Mouse (Mus musculus) forebrain, postnatal 0 days (tissue): ENCODE measurements around the gene Slc6a20b. TPM values are rescaled to one million over a fixed set of nuclear protein-coding genes. Genes with fewer than 3 reads are reported as not detected.
A peak's percentile ranks its signal among the peaks of the same experiment; 100 is the strongest.
"Not testable (repeated sequence)": the region's sequence is repeated elsewhere in the genome, so short reads cannot be mapped to it uniquely, and the experiment has no call there.

Source experiments
- ATAC-seq: fragments of 200-750 bp; cut with Nextera tagmentation; 2 replicates; pipeline ENCODE4 v1.8.0; 2017; ENCODE audit warnings: mild to moderate bottlenecking, moderate library complexity
- DNase-seq: peaks from one replicate; pipeline ENCODE4 v3.0.0-alpha.2; 2015
- H3K27ac ChIP-seq: fragments of 300-500 bp; sonication (generic); 2 replicates; pipeline ENCODE4 v1.5.1; 2014; ENCODE audit warnings: low read depth, mild to moderate bottlenecking, antibody characterized with exemption, low read length, moderate library complexity, mixed read lengths
- H3K27me3 ChIP-seq: fragments of 300-500 bp; sonication (generic); 2 replicates; pipeline ENCODE4 v1.6.1; 2014; ENCODE audit warnings: mild to moderate bottlenecking, low read length, mixed read lengths; ENCODE audit not compliant: insufficient read depth
- H3K36me3 ChIP-seq: fragments of 300-500 bp; sonication (generic); 2 replicates; pipeline ENCODE4 v1.6.1; 2014; ENCODE audit warnings: mild to moderate bottlenecking, moderate library complexity; ENCODE audit not compliant: insufficient read depth
- H3K4me1 ChIP-seq: fragments of 300-500 bp; sonication (generic); 2 replicates; pipeline ENCODE4 v1.6.1; 2014; ENCODE audit warnings: antibody characterized with exemption; ENCODE audit not compliant: insufficient read depth
- H3K4me2 ChIP-seq: fragments of 300-500 bp; sonication (generic); 2 replicates; pipeline ENCODE4 v1.6.1; 2014; ENCODE audit warnings: low read depth, mild to moderate bottlenecking, moderate library complexity
- H3K4me3 ChIP-seq: fragments of 300-500 bp; sonication (generic); 2 replicates; pipeline ENCODE4 v1.5.1; 2014; ENCODE audit warnings: low read depth, low read length, mixed read lengths
- H3K9ac ChIP-seq: fragments of 300-500 bp; sonication (generic); 2 replicates; pipeline ENCODE4 v1.6.1; 2014; ENCODE audit warnings: mild to moderate bottlenecking
- H3K9me3 ChIP-seq: fragments of 300-500 bp; sonication (generic); 2 replicates; pipeline ENCODE4 v1.6.1; 2016; ENCODE audit warnings: low read length
- CTCF ChIP-seq: sonication (generic); IDR thresholded peaks from 2 replicates; pipeline ENCODE4 v1.5.1; 2016; ENCODE audit warnings: antibody characterized with exemption, control low read depth, low read depth
- WGBS: fragments of 180-500 bp; shearing (Covaris S2); extraction: QIAGEN DNeasy Blood & Tissue Kit; methylation state at CpG from one replicate; pipeline ENCODE4 v1.1.7; 2014; 5-methylcytosine and 5-hydroxymethylcytosine counted together
- polyA plus RNA-seq: library from polyadenylated mRNA; unstranded; fragments of >200 nt; fragmentation: Nextera tagmentation; extraction: Ambion mirVana; gene quantifications from 2 replicates; pipeline ENCODE4 v1.2.1, GENCODE M21; 2015
- total RNA-seq: library from RNA; depleted of rRNA; stranded (reverse); fragments of >200 nt; gene quantifications from 2 replicates; pipeline ENCODE4 v1.2.3, GENCODE M21; 2014; rRNA removed

The Slc6a20b gene
- 0.08 and 0.10 TPM in 2 replicates for total RNA-seq
- polyA plus RNA-seq = 0.08 and 0.19 TPM in 2 replicates

DNA sequence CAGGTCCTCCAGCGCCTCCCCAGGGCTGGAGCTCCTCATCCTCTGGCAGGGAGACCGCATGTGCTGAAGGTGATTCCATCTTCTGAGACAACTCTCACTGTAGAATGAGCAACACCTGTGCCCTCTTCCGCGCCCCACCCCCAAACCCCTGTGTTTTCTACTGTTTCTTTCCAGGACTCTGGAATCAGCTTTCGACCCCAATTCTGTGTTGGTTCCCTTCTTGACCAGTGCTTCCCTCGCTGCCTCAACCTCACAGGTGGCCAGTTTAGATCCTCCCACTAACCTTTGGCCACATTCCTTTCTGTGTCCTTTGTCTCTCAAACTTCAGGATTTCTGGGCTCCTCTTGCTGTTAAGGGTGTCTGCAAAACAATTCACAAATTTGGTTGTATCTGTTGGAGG, at the start of gene Slc6a20b:
Gene Slc6a20b (minus strand): TSS at position 285 of the 400 bp plus-strand sequence.
- WGBS = 84% methylated on average over 6 of the region's 6 CpGs
- no peak for TF ChIP-seq CTCF
- Histone ChIP-seq H3K27ac (no peak within 1 kb of the TSS), H3K36me3 (no peaks in the 10 kb centered on the region), H3K9me3 (no peaks in the 10 kb centered on the region), H3K4me3 (no peak within 1 kb of the TSS), H3K27me3 (no peaks in the 10 kb centered on the region), H3K4me1 (no peaks in the 10 kb centered on the region), H3K4me2 (no peak within 1 kb of the TSS), H3K9ac (no peak within 1 kb of the TSS)
- ATAC-seq = no peak
- DNase-seq = no peak

DNA sequence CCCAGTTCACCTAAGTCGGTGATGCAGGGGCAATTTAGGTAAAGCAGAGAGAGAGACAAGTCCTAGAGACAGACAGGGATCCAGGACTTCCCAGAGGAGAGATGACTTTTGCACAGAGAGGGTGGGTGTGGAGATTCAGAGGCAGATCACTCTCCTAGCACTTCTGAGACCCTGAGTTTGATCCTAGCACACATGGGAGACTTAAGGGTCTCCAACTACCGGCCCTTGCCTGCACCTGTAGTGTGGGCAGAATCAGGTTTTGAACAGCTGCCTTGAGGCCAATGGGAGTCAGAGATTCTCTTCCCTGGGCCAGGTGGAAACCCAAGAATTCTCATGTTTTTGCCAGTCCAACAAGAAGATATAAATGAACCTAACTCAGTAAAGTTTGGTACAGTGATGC, 46.8 kb upstream of the Slc6a20b start:
- peak overlapping the region; percentile 39; the same call in 1 of the 2 replicates for H3K4me3 ChIP-seq
- DNase-seq (no peak), ATAC-seq (no peak)
- peak overlapping the region; percentile 74 for H3K4me2 ChIP-seq
- no peak overlapping the region for H3K27ac ChIP-seq
- H3K4me1 ChIP-seq = peaks cover 6% of the 10 kb centered on the region; the same call in 1 of the 2 replicates
- peaks cover 37% of the 10 kb centered on the region for H3K27me3 ChIP-seq
- no peaks in the 10 kb centered on the region for H3K9me3 ChIP-seq
- no peaks in the 10 kb centered on the region for H3K36me3 ChIP-seq
- 30% methylated on average over 2 of the region's 2 CpGs for WGBS
- H3K9ac ChIP-seq = no peak overlapping the region
- no peak for TF ChIP-seq CTCF

- DNase-seq (no peak), ATAC-seq (no peak)
- peaks cover 6% of the 10 kb centered on the region; the same call in 1 of the 2 replicates for H3K4me1 ChIP-seq
- peaks cover 37% of the 10 kb centered on the region for H3K27me3 ChIP-seq
- no peak for TF ChIP-seq CTCF
- peak within 1 kb of the TSS; percentile 39 for H3K4me3 ChIP-seq
- H3K4me2 ChIP-seq = peak within 1 kb of the TSS; percentile 74
- WGBS = 1% methylated on average over 66 of the region's 73 CpGs
- H3K27ac ChIP-seq = no peak within 1 kb of the TSS
- H3K36me3 ChIP-seq = no peaks in the 10 kb centered on the region
- H3K9me3 ChIP-seq = no peaks in the 10 kb centered on the region
- peak within 1 kb of the TSS; percentile 46 for H3K9ac ChIP-seq
Observed at GRCm38 (mm10) chr9:123678327-123679105, 46.2 kb upstream of the Slc6a20b start, which contains the start of the genes Ccr9 and Slc6a20a. Gene Ccr9, plus strand, starts transcription at chr9:123678439. Gene Slc6a20a, minus strand, starts transcription at chr9:123678885.

- WGBS = 55% methylated on average over 5 of the region's 5 CpGs
Observed at GRCm38 (mm10) chr9:123665645-123666044, 33.3 kb upstream of the Slc6a20b start.

DNA sequence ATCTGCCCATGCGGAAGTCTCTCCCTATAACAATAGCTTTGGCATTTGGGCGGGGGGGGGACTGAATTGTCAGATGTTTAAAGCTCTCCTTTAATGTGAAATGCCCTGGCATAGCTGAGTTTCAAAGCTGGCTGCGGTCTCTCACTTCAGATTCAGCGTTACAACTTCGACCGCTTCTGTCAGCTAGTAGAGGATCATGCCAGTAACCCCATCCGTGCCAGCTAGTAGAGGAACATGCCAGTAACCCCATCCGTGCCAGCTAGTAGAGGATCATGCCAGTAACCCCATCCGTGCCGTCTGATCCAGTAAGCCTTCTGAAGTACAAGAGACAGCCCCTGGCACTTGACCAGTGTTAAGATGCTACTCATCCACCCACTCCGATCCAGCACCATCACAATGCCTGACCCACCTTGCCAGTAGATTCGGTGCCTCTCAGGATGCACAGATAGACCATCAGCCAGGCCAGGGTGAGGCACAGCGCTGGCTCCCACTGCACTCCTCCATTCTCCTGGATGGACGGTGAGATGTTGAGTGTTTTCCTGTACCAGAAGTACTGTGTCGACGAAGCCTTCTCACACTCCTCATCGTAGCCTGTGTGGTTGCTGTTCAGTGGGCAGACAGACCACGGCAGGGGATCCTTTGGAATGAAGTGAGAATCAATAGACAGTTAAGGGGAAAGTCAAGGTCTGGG, 27.8 kb upstream of the Slc6a20b start:
- H3K27ac ChIP-seq, H3K4me3 ChIP-seq, H3K4me2 ChIP-seq, H3K9me3 ChIP-seq, H3K36me3 ChIP-seq, H3K9ac ChIP-seq, H3K4me1 ChIP-seq, H3K27me3 ChIP-seq: not testable (repeated sequence)
- peak; percentile 71 for DNase-seq
- WGBS = 54% methylated on average over 17 of the region's 18 CpGs
- ATAC-seq = peak; percentile 93

More at GRCm38 (mm10) chr9:123665645-123666044, 33.3 kb upstream of the Slc6a20b start:
- no peak overlapping the region for H3K9ac ChIP-seq
- H3K4me3 ChIP-seq = no peak overlapping the region
- H3K27me3 ChIP-seq = no peaks in the 10 kb centered on the region
- H3K4me1 ChIP-seq = no peaks in the 10 kb centered on the region
- ATAC-seq (no peak), DNase-seq (no peak)
- no peaks in the 10 kb centered on the region for H3K9me3 ChIP-seq
- no peaks in the 10 kb centered on the region for H3K36me3 ChIP-seq
- H3K27ac ChIP-seq = no peak overlapping the region
- peak; percentile 47 for TF ChIP-seq CTCF
- H3K4me2 ChIP-seq = no peak overlapping the region

DNA sequence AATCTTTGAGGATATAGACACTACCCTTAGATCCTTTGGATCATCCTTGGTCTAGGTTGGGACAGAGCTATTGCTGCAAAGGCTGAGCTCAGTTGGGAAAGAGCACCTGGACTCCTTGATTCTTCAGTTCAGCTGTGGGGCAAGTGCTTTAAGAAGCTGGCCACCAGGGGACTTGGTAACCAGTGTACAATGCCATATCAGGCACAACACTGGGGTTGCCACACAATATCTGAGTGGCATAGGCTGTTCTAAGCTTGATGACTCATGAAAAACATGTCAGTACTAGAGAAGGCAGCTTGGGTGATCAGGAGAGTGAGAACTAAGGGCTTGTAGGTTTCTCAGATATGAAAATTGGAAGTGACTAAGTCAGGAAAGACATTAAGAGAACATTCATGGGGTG, 26.6 kb upstream of the Slc6a20b start:
- no peaks in the 10 kb centered on the region for H3K4me1 ChIP-seq
- no peaks in the 10 kb centered on the region for H3K36me3 ChIP-seq
- no peak for TF ChIP-seq CTCF
- no peak overlapping the region for H3K27ac ChIP-seq
- H3K4me3 ChIP-seq = no peak overlapping the region
- DNase-seq (no peak), ATAC-seq (no peak)
- no peaks in the 10 kb centered on the region for H3K27me3 ChIP-seq
- H3K9ac ChIP-seq = no peak overlapping the region
- H3K4me2 ChIP-seq = no peak overlapping the region
- no peaks in the 10 kb centered on the region for H3K9me3 ChIP-seq

DNA sequence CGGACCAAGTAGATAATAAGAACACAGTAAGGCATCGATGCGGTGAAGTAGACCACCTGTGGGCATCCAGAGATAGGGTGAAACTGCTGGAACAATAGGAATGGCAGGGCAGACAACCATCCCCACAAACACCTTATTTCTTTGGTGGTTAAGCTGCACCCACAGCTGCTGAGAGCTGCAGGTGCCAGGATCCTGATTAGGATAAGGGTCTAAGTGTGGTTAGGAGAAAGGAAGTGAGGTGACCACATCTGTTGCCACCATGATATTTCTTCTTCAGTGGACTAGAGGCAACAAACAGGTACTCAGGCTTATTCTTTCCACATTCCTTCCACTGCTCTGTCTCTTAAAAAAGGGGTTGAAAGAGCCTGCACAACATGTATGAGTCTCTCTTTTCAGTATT, 25.1 kb upstream of the Slc6a20b start:
- no peak overlapping the region for H3K9ac ChIP-seq
- H3K9me3 ChIP-seq = no peaks in the 10 kb centered on the region
- no peaks in the 10 kb centered on the region for H3K36me3 ChIP-seq
- no peak for DNase-seq
- no peak overlapping the region for H3K27ac ChIP-seq
- no peaks in the 10 kb centered on the region for H3K4me1 ChIP-seq
- no peaks in the 10 kb centered on the region for H3K27me3 ChIP-seq
- ATAC-seq = no peak
- TF ChIP-seq CTCF = no peak
- no peak overlapping the region for H3K4me3 ChIP-seq
- WGBS = 81% methylated on average over 3 of the region's 3 CpGs
- H3K4me2 ChIP-seq = no peak overlapping the region
